Mouse (Mus musculus): ENCODE measurements around the gene Gskip.
A peak's percentile ranks its signal among the peaks of the same experiment; 100 is the strongest.

Gskip gene

GRCm38 (mm10) chr12:105727268-105727667 is 42.6 kb downstream of the Gskip start:
- Histone ChIP-seq H3K9me3 (ENCODE audit: low read length) (no peaks in the 10 kb centered on the region), H3K4me3 (replicated peaks; ENCODE audit: low read length) (no peak overlapping the region), H3K4me1 (replicated peaks; ENCODE audit: low read depth, low read length) (peaks cover 35% of the 10 kb centered on the region), H3K27me3 (ENCODE audit: insufficient read depth, low read length) (no peaks in the 10 kb centered on the region), H3K36me3 (ENCODE audit: insufficient read depth, low read length) (no peaks in the 10 kb centered on the region)
- TF ChIP-seq NANOG (IDR thresholded peaks at IDR 0.05; ENCODE audit: borderline replicate concordance, low read length): no peak

- Histone ChIP-seq H3K36me3 (ENCODE audit: insufficient read depth, low read length) (no peaks in the 10 kb centered on the region), H3K27me3 (ENCODE audit: insufficient read depth, low read length) (no peaks in the 10 kb centered on the region), H3K4me3 (replicated peaks; ENCODE audit: low read length) (no peak overlapping the region), H3K9me3 (ENCODE audit: low read length) (no peaks in the 10 kb centered on the region), H3K4me1 (replicated peaks; ENCODE audit: low read depth, low read length) (peaks cover 39% of the 10 kb centered on the region)
- peak; percentile 90 for TF ChIP-seq CTCF (conservative IDR thresholded peaks at IDR 0.05; ENCODE audit: low read length)
- no peak for TF ChIP-seq POU5F1 (IDR thresholded peaks at IDR 0.05; ENCODE audit: borderline replicate concordance, low read length)
Observed at GRCm38 (mm10) chr12:105727964-105728363, 43.3 kb downstream of the Gskip start.

GRCm38 (mm10) chr12:105730851-105731460 is 46.3 kb downstream of the Gskip start:
- Histone ChIP-seq H3K27me3 (ENCODE audit: insufficient read depth, low read length) (no peaks in the 10 kb centered on the region), H3K4me1 (replicated peaks; ENCODE audit: low read depth, low read length) (peaks cover 62% of the 10 kb centered on the region), H3K36me3 (ENCODE audit: insufficient read depth, low read length) (no peaks in the 10 kb centered on the region), H3K9me3 (ENCODE audit: low read length) (no peaks in the 10 kb centered on the region), H3K4me3 (replicated peaks; ENCODE audit: low read length) (peak overlapping the region; percentile 69)
- TF ChIP-seq NANOG (IDR thresholded peaks at IDR 0.05; ENCODE audit: borderline replicate concordance, low read length) (no peak), CTCF (conservative IDR thresholded peaks at IDR 0.05; ENCODE audit: low read length) (no peak), POU5F1 (IDR thresholded peaks at IDR 0.05; ENCODE audit: borderline replicate concordance, low read length) (no peak)

- Histone ChIP-seq H3K4me3 (replicated peaks; ENCODE audit: low read length) (no peak overlapping the region), H3K9me3 (ENCODE audit: low read length) (no peaks in the 10 kb centered on the region), H3K27me3 (ENCODE audit: insufficient read depth, low read length) (no peaks in the 10 kb centered on the region), H3K4me1 (replicated peaks; ENCODE audit: low read depth, low read length) (peaks cover 60% of the 10 kb centered on the region), H3K36me3 (ENCODE audit: insufficient read depth, low read length) (no peaks in the 10 kb centered on the region)
- no peak for TF ChIP-seq POU5F1 (IDR thresholded peaks at IDR 0.05; ENCODE audit: borderline replicate concordance, low read length)
- no peak for TF ChIP-seq NANOG (IDR thresholded peaks at IDR 0.05; ENCODE audit: borderline replicate concordance, low read length)
- TF ChIP-seq CTCF (conservative IDR thresholded peaks at IDR 0.05; ENCODE audit: low read length): no peak
Observed at GRCm38 (mm10) chr12:105733370-105734159, 48.9 kb downstream of the Gskip start.

GRCm38 (mm10) chr12:105735226-105735888 is 50.7 kb downstream of the Gskip start:
- Histone ChIP-seq H3K4me3 (replicated peaks; ENCODE audit: low read length) (0 out of 2 replicates have a peak overlapping the region, but pooled peaks have one; percentile 35), H3K27me3 (ENCODE audit: insufficient read depth, low read length) (no peaks in the 10 kb centered on the region), H3K9me3 (ENCODE audit: low read length) (no peaks in the 10 kb centered on the region), H3K36me3 (ENCODE audit: insufficient read depth, low read length) (no peaks in the 10 kb centered on the region), H3K4me1 (replicated peaks; ENCODE audit: low read depth, low read length) (peaks cover 74% of the 10 kb centered on the region)
- no peak for TF ChIP-seq CTCF (conservative IDR thresholded peaks at IDR 0.05; ENCODE audit: low read length)
- no peak for TF ChIP-seq POU5F1 (IDR thresholded peaks at IDR 0.05; ENCODE audit: borderline replicate concordance, low read length)

- Histone ChIP-seq H3K36me3 (ENCODE audit: insufficient read depth, low read length) (no peaks in the 10 kb centered on the region), H3K9me3 (ENCODE audit: low read length) (no peaks in the 10 kb centered on the region), H3K4me3 (replicated peaks; ENCODE audit: low read length) (no peak overlapping the region), H3K4me1 (replicated peaks; ENCODE audit: low read depth, low read length) (peaks cover 71% of the 10 kb centered on the region), H3K27me3 (ENCODE audit: insufficient read depth, low read length) (no peaks in the 10 kb centered on the region)
- no peak for TF ChIP-seq CTCF (conservative IDR thresholded peaks at IDR 0.05; ENCODE audit: low read length)
- no peak for TF ChIP-seq NANOG (IDR thresholded peaks at IDR 0.05; ENCODE audit: borderline replicate concordance, low read length)
- TF ChIP-seq POU5F1 (IDR thresholded peaks at IDR 0.05; ENCODE audit: borderline replicate concordance, low read length): no peak
Observed at GRCm38 (mm10) chr12:105735889-105736251, 51.2 kb downstream of the Gskip start.

- H3K27me3 ChIP-seq (ENCODE audit: insufficient read depth, low read length): no peaks in the 10 kb centered on the region
- peaks cover 70% of the 10 kb centered on the region for H3K4me1 ChIP-seq (replicated peaks; ENCODE audit: low read depth, low read length)
- no peak for TF ChIP-seq NANOG (IDR thresholded peaks at IDR 0.05; ENCODE audit: borderline replicate concordance, low read length)
- no peak for TF ChIP-seq POU5F1 (IDR thresholded peaks at IDR 0.05; ENCODE audit: borderline replicate concordance, low read length)
- TF ChIP-seq CTCF (conservative IDR thresholded peaks at IDR 0.05; ENCODE audit: low read length): no peak
- H3K9me3 ChIP-seq (ENCODE audit: low read length): no peaks in the 10 kb centered on the region
- no peaks in the 10 kb centered on the region for H3K36me3 ChIP-seq (ENCODE audit: insufficient read depth, low read length)
- no peak overlapping the region; the same call in 1 of the 2 replicates for H3K4me3 ChIP-seq (replicated peaks; ENCODE audit: low read length)
Observed at GRCm38 (mm10) chr12:105738316-105739096, 53.9 kb downstream of the Gskip start.

GRCm38 (mm10) chr12:105739656-105740055 is 55.0 kb downstream of the Gskip start:
- Histone ChIP-seq H3K4me3 (replicated peaks; ENCODE audit: low read length) (no peak overlapping the region), H3K4me1 (replicated peaks; ENCODE audit: low read depth, low read length) (peaks cover 61% of the 10 kb centered on the region), H3K9me3 (ENCODE audit: low read length) (peaks cover 7% of the 10 kb centered on the region), H3K36me3 (ENCODE audit: insufficient read depth, low read length) (no peaks in the 10 kb centered on the region), H3K27me3 (ENCODE audit: insufficient read depth, low read length) (no peaks in the 10 kb centered on the region)
- TF ChIP-seq CTCF (conservative IDR thresholded peaks at IDR 0.05; ENCODE audit: low read length): no peak
- no peak for TF ChIP-seq NANOG (IDR thresholded peaks at IDR 0.05; ENCODE audit: borderline replicate concordance, low read length)
- TF ChIP-seq POU5F1 (IDR thresholded peaks at IDR 0.05; ENCODE audit: borderline replicate concordance, low read length): no peak
